Mouse (Mus musculus) WW6 (cell line): ENCODE results near the gene Tff3.

Experiments
- DNase-seq: peaks from one replicate; pipeline ENCODE4 v3.0.0-alpha.2; 2013; ENCODE audit warnings: low read depth, low spot score

The Tff3 gene

DNA sequence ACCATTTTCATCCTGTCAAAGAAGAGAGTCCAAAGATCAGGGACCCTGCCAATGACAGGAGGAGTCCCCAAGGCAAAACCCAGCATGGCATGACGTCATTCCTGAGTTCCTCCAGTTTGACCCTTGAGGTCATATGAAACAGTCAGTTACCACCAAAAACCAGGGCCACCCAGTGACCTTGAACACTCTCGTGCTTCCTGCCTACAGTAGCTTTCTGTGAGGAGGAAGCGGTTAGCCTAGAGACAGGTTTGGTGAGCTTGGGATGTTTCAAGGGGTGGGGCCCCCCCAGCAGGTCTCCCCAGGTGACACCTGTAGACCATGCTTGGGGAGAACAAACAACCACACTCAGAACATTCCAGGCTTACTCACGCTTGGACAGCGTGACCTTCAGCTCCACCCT is 51.9 kb downstream of the Tff3 start:
- DNase-seq = no peak

- DNase-seq = no peak
Measured at GRCm38 (mm10) chr17:31075471-31075870, 54.0 kb downstream of the Tff3 start.
